Mouse (Mus musculus): Measurements from ENCODE around the gene Reln. TPM values are rescaled to one million over a fixed set of nuclear protein-coding genes. Genes with fewer than 3 reads are reported as not detected.

The Reln gene
- total and polyA plus RNA-seq, 2 experiments = 40.5 to 78.3 TPM

- Histone ChIP-seq H3K4me3 (ENCODE audit: insufficient read depth, low read depth, low read length) (no peak overlapping the region), H3K27me3 (ENCODE audit: control insufficient read depth, insufficient read depth, low read length) (no peaks in the 10 kb centered on the region), H3K27ac (replicated peaks; ENCODE audit: insufficient read depth, low read depth, low read length) (no peak overlapping the region), H3K9ac (ENCODE audit: low read depth, low read length) (no peak overlapping the region), H3K79me2 (ENCODE audit: control insufficient read depth, insufficient read depth, low read length) (no peaks in the 10 kb centered on the region), H3K4me1 (ENCODE audit: control insufficient read depth, insufficient read depth, low read length) (no peaks in the 10 kb centered on the region), H3K36me3 (ENCODE audit: control insufficient read depth, insufficient read depth, low read length) (no peaks in the 10 kb centered on the region)
- no peak for TF ChIP-seq POLR2A (IDR thresholded peaks at IDR 0.05; ENCODE audit: extremely low read depth, insufficient read depth, low read length)
- TF ChIP-seq CTCF (IDR thresholded peaks at IDR 0.05; ENCODE audit: low read depth, low read length) = no peak
- DNase-seq (ENCODE audit: extremely low read depth, low read depth, low spot score) = peak; percentile 54
- WGBS = 82% methylated on average over 6 of the region's 6 CpGs
Measured at GRCm38 (mm10) chr5:22266489-22267301, 77.8 kb downstream of the Reln start.

DNA sequence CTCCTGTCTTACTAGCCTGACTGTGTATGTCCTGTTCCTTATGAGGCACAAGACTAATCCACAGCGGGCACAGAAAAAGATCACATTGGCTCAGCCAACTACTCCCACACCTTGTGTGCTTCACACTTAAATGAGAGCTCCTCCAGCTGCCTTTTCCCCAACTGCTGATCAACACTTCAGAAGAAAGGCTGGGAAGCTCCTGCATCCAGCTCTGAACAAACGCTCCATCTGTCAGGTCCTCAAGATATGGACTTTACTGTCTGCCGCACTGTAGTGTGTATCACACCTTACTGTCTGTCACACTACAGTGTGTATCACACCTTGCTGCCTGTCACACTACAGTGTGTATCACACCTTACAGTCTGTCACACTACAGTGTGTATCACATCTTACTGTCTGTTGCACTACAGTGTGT lies 82.1 kb downstream of the Reln start:
- TF ChIP-seq CTCF (IDR thresholded peaks at IDR 0.05; ENCODE audit: low read depth, low read length) = no peak
- no peak for TF ChIP-seq POLR2A (IDR thresholded peaks at IDR 0.05; ENCODE audit: extremely low read depth, insufficient read depth, low read length)
- Histone ChIP-seq H3K4me1 (ENCODE audit: control insufficient read depth, insufficient read depth, low read length) (no peaks in the 10 kb centered on the region), H3K27ac (replicated peaks; ENCODE audit: insufficient read depth, low read depth, low read length) (no peak overlapping the region), H3K4me3 (ENCODE audit: insufficient read depth, low read depth, low read length) (no peak overlapping the region), H3K79me2 (ENCODE audit: control insufficient read depth, insufficient read depth, low read length) (no peaks in the 10 kb centered on the region), H3K27me3 (ENCODE audit: control insufficient read depth, insufficient read depth, low read length) (no peaks in the 10 kb centered on the region), H3K36me3 (ENCODE audit: control insufficient read depth, insufficient read depth, low read length) (no peaks in the 10 kb centered on the region), H3K9ac (ENCODE audit: low read depth, low read length) (no peak overlapping the region)
- DNase-seq (ENCODE audit: extremely low read depth, low read depth, low spot score) = no peak
- 87% methylated on average over 3 of the region's 3 CpGs for WGBS

DNA sequence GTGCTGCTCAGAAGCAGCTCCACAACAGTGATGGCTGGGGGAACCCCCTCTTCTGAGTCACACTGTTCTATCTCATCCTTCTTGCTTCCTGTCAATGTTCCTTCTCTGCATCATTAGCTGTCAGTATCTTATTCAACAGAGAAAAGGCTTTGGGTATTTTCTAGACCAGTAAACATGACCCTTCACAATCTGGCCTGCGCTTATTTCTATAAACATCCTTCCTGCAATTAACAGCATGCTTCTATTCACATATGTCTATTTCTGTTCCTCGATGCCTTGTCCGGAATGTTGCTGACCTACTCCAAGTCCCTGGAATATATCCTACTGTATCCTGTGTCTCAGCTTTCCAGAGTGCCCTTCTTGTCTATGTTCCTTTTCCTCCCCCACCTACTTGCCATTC lies 89.2 kb downstream of the Reln start:
- Histone ChIP-seq H3K4me3 (ENCODE audit: insufficient read depth, low read depth, low read length) (no peak overlapping the region), H3K27ac (replicated peaks; ENCODE audit: insufficient read depth, low read depth, low read length) (no peak overlapping the region), H3K79me2 (ENCODE audit: control insufficient read depth, insufficient read depth, low read length) (no peaks in the 10 kb centered on the region), H3K36me3 (ENCODE audit: control insufficient read depth, insufficient read depth, low read length) (no peaks in the 10 kb centered on the region), H3K27me3 (ENCODE audit: control insufficient read depth, insufficient read depth, low read length) (no peaks in the 10 kb centered on the region), H3K4me1 (ENCODE audit: control insufficient read depth, insufficient read depth, low read length) (no peaks in the 10 kb centered on the region), H3K9ac (ENCODE audit: low read depth, low read length) (no peak overlapping the region)
- WGBS = 84% methylated on average over 3 of the region's 3 CpGs
- peak; percentile 51 for DNase-seq (ENCODE audit: extremely low read depth, low read depth, low spot score)
- TF ChIP-seq POLR2A (IDR thresholded peaks at IDR 0.05; ENCODE audit: extremely low read depth, insufficient read depth, low read length) (no peak), CTCF (IDR thresholded peaks at IDR 0.05; ENCODE audit: low read depth, low read length) (no peak)

- TF ChIP-seq CTCF (IDR thresholded peaks at IDR 0.05; ENCODE audit: low read depth, low read length) (no peak), POLR2A (IDR thresholded peaks at IDR 0.05; ENCODE audit: extremely low read depth, insufficient read depth, low read length) (no peak)
- whole genome bisulfite sequencing = 82% methylated on average over 3 of the region's 3 CpGs
Measured at GRCm38 (mm10) chr5:22253910-22254309, 90.6 kb downstream of the Reln start.

GRCm38 (mm10) chr5:22253318-22253717 lies 91.2 kb downstream of the Reln start:
- Histone ChIP-seq H3K36me3 (ENCODE audit: control insufficient read depth, insufficient read depth, low read length) (no peaks in the 10 kb centered on the region), H3K27me3 (ENCODE audit: control insufficient read depth, insufficient read depth, low read length) (no peaks in the 10 kb centered on the region), H3K27ac (replicated peaks; ENCODE audit: insufficient read depth, low read depth, low read length) (no peak overlapping the region), H3K4me1 (ENCODE audit: control insufficient read depth, insufficient read depth, low read length) (no peaks in the 10 kb centered on the region), H3K4me3 (ENCODE audit: insufficient read depth, low read depth, low read length) (no peak overlapping the region), H3K9ac (ENCODE audit: low read depth, low read length) (no peak overlapping the region), H3K79me2 (ENCODE audit: control insufficient read depth, insufficient read depth, low read length) (no peaks in the 10 kb centered on the region)
- TF ChIP-seq CTCF (IDR thresholded peaks at IDR 0.05; ENCODE audit: low read depth, low read length) = no peak
- no peak for TF ChIP-seq POLR2A (IDR thresholded peaks at IDR 0.05; ENCODE audit: extremely low read depth, insufficient read depth, low read length)
- 90% methylated on average over 6 of the region's 6 CpGs for WGBS
- DNase-seq (ENCODE audit: extremely low read depth, low read depth, low spot score) = no peak

More at GRCm38 (mm10) chr5:22253910-22254309, 90.6 kb downstream of the Reln start:
- Histone ChIP-seq H3K27ac (replicated peaks; ENCODE audit: insufficient read depth, low read depth, low read length) (no peak overlapping the region), H3K36me3 (ENCODE audit: control insufficient read depth, insufficient read depth, low read length) (no peaks in the 10 kb centered on the region), H3K27me3 (ENCODE audit: control insufficient read depth, insufficient read depth, low read length) (no peaks in the 10 kb centered on the region), H3K79me2 (ENCODE audit: control insufficient read depth, insufficient read depth, low read length) (no peaks in the 10 kb centered on the region), H3K9ac (ENCODE audit: low read depth, low read length) (no peak overlapping the region), H3K4me1 (ENCODE audit: control insufficient read depth, insufficient read depth, low read length) (no peaks in the 10 kb centered on the region), H3K4me3 (ENCODE audit: insufficient read depth, low read depth, low read length) (no peak overlapping the region)
- DNase-seq (ENCODE audit: extremely low read depth, low read depth, low spot score) = no peak

DNA sequence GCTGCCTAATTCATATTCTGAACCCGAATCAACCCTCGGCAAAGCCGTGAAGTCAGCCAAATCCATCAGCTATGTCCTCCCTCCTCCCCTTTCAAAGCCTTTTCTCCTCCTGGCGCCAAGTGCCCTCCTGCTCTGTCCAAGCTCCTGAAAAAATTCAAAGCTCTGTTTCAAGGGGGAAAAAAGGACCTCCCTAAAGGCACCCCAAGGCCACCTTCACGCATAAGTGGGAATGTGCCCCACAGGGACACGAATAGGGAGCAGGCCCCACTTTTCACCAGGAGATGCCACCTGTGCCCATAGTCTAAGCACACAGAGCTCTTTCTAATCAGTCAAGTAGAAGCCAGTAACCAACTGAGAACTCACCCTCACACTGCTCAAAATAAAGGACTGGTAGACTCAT lies 96.7 kb downstream of the Reln start:
- Histone ChIP-seq H3K4me1 (ENCODE audit: control insufficient read depth, insufficient read depth, low read length) (no peaks in the 10 kb centered on the region), H3K79me2 (ENCODE audit: control insufficient read depth, insufficient read depth, low read length) (no peaks in the 10 kb centered on the region), H3K27me3 (ENCODE audit: control insufficient read depth, insufficient read depth, low read length) (no peaks in the 10 kb centered on the region), H3K4me3 (ENCODE audit: insufficient read depth, low read depth, low read length) (no peak overlapping the region), H3K36me3 (ENCODE audit: control insufficient read depth, insufficient read depth, low read length) (no peaks in the 10 kb centered on the region), H3K9ac (ENCODE audit: low read depth, low read length) (no peak overlapping the region), H3K27ac (replicated peaks; ENCODE audit: insufficient read depth, low read depth, low read length) (no peak overlapping the region)
- peak; percentile 13 for DNase-seq (ENCODE audit: extremely low read depth, low read depth, low spot score)
- WGBS = 82% methylated on average over 6 of the region's 6 CpGs
- TF ChIP-seq POLR2A (IDR thresholded peaks at IDR 0.05; ENCODE audit: extremely low read depth, insufficient read depth, low read length) (no peak), CTCF (IDR thresholded peaks at IDR 0.05; ENCODE audit: low read depth, low read length) (no peak)

All from liver, adult 2 months (tissue).